Mouse (Mus musculus): ENCODE data around the gene Klhl5. TPM values are rescaled to one million over a fixed set of nuclear protein-coding genes. Genes with fewer than 3 reads are reported as not detected.

Klhl5 gene
- polyA plus RNA-seq, 1 experiment, result 25.1 TPM

GRCm38 (mm10) chr5:65213321-65213720, 106.0 kb downstream of the Klhl5 start:
- TF ChIP-seq MAX (IDR thresholded peaks at IDR 0.05; ENCODE audit: low read depth) (no peak), POLR2A (IDR thresholded peaks at IDR 0.05; ENCODE audit: insufficient read length, low read depth) (no peak), TCF3 (IDR thresholded peaks at IDR 0.05; ENCODE audit: insufficient read length, low read depth) (no peak), E2F4 (IDR thresholded peaks at IDR 0.05; ENCODE audit: insufficient read depth) (no peak), SRF (IDR thresholded peaks at IDR 0.05; ENCODE audit: control insufficient read depth, insufficient read length, low read depth) (no peak), CEBPB (IDR thresholded peaks at IDR 0.05; ENCODE audit: insufficient read depth, poor library complexity, severe bottlenecking) (no peak), REST (IDR thresholded peaks at IDR 0.05; ENCODE audit: insufficient read depth, insufficient read length) (no peak), MYOG (IDR thresholded peaks at IDR 0.05; ENCODE audit: control insufficient read depth in 1 of 3, insufficient read depth in 1 of 3, insufficient read length in 2 of 3, low read depth in 2 of 3) (no peak), POLR2AphosphoS2 (IDR thresholded peaks at IDR 0.05; ENCODE audit: insufficient read length, low read depth) (no peak), MYOD1 (IDR thresholded peaks at IDR 0.05; ENCODE audit: control insufficient read depth in 1 of 3, insufficient read length in 2 of 3, low read depth in 2 of 3) (no peak), TCF12 (IDR thresholded peaks at IDR 0.05; ENCODE audit: insufficient read depth, poor library complexity, severe bottlenecking) (no peak), USF1 (IDR thresholded peaks at IDR 0.05; ENCODE audit: low read depth) (no peak)
- Histone ChIP-seq H3K27me3 (ENCODE audit: control insufficient read depth, insufficient read depth, insufficient read length) (no peaks in the 10 kb centered on the region), H3K36me3 (ENCODE audit: control insufficient read depth, insufficient read depth) (no peaks in the 10 kb centered on the region), H3ac (ENCODE audit: control insufficient read depth, insufficient read length) (no peak overlapping the region), H3K4me3 (no peak overlapping the region), H3K79me2 (ENCODE audit: control insufficient read depth, insufficient read depth) (no peaks in the 10 kb centered on the region), H3K4me2 (ENCODE audit: low read depth) (no peak overlapping the region)

Other genes with a start within 250 kb of the Klhl5 start
- 0.02 TPM for gene Tlr1, start 174.0 kb upstream of the Klhl5 start, polyA plus RNA-seq (2012; fragmentation: generic; extraction: Trizol)
- gene Tlr6, start 147.4 kb upstream of the Klhl5 start, polyA plus RNA-seq (2012; fragmentation: generic; extraction: Trizol), result 4.5 TPM
- gene Fam114a1, start 137.5 kb upstream of the Klhl5 start, polyA plus RNA-seq (2012; fragmentation: generic; extraction: Trizol), result 18.5 TPM
- gene Tmem156, start 15.4 kb upstream of the Klhl5 start, polyA plus RNA-seq (2012; fragmentation: generic; extraction: Trizol), result 0.61 TPM
- 3.4 TPM for gene Wdr19, start 92.2 kb downstream of the Klhl5 start, polyA plus RNA-seq (2012; fragmentation: generic; extraction: Trizol)
- 8.7 TPM for gene Rfc1, start 228.1 kb downstream of the Klhl5 start, polyA plus RNA-seq (2012; fragmentation: generic; extraction: Trizol)
- gene Klb, start 240.8 kb downstream of the Klhl5 start, polyA plus RNA-seq (2012; fragmentation: generic; extraction: Trizol), result 0.01 TPM